Mouse (Mus musculus) lung, embryonic 16.5 days (tissue): Measurements from ENCODE around the gene Pdha1. TPM values are rescaled to one million over a fixed set of nuclear protein-coding genes. Genes with fewer than 3 reads are reported as not detected.

Experiments
- ATAC-seq: fragments of 200-750 bp; cut with Nextera tagmentation; 2 replicates; pipeline ENCODE4 v1.8.0; 2017; ENCODE audit warnings: low read depth, mild to moderate bottlenecking, moderate library complexity
- H3K27ac ChIP-seq: fragments of 300-500 bp; sonication (generic); 2 replicates; pipeline ENCODE4 v1.5.1; 2014; ENCODE audit warnings: mild to moderate bottlenecking, control low read depth, low read length
- H3K27me3 ChIP-seq: fragments of 300-500 bp; sonication (generic); 2 replicates; pipeline ENCODE4 v1.6.1; 2014; ENCODE audit warnings: low read depth, low read length, mixed read lengths; ENCODE audit not compliant: control insufficient read depth, insufficient read depth
- H3K36me3 ChIP-seq: fragments of 300-500 bp; sonication (generic); 2 replicates; pipeline ENCODE4 v1.6.1; 2014; ENCODE audit warnings: low read length; ENCODE audit not compliant: control insufficient read depth, insufficient read depth
- H3K4me1 ChIP-seq: fragments of 300-500 bp; sonication (generic); replicated peaks from 2 replicates; pipeline ENCODE4 v1.6.1; 2014; ENCODE audit warnings: low read length, mixed read lengths; ENCODE audit not compliant: control insufficient read depth, insufficient read depth
- H3K4me2 ChIP-seq: fragments of 300-500 bp; sonication (generic); 2 replicates; pipeline ENCODE4 v1.6.1; 2014; ENCODE audit warnings: low read depth, low read length, control low read depth
- H3K4me3 ChIP-seq: fragments of 300-500 bp; sonication (generic); 2 replicates; pipeline ENCODE4 v1.5.1; 2014; ENCODE audit warnings: mild to moderate bottlenecking, low read length, control low read depth
- H3K9ac ChIP-seq: fragments of 300-500 bp; sonication (generic); 2 replicates; pipeline ENCODE4 v1.6.1; 2014; ENCODE audit warnings: low read length, control low read depth
- H3K9me3 ChIP-seq: fragments of 300-500 bp; sonication (generic); 2 replicates; pipeline ENCODE4 v1.6.1; 2016; ENCODE audit warnings: low read length; ENCODE audit not compliant: control insufficient read depth
- WGBS: fragments of 180-500 bp; shearing (Covaris S2); extraction: QIAGEN DNeasy Blood & Tissue Kit; methylation state at CpG from one replicate; pipeline ENCODE4 v1.1.7; 2014; 5-methylcytosine and 5-hydroxymethylcytosine counted together
- polyA plus RNA-seq: library from polyadenylated mRNA; unstranded; fragments of >200 nt; fragmentation: Nextera tagmentation; extraction: Ambion mirVana; gene quantifications from 2 replicates; pipeline ENCODE4 v1.2.1, GENCODE M21; 2015

The Pdha1 gene
- polyA plus RNA-seq, 1 experiment from 2014 or later = 130 TPM

DNA sequence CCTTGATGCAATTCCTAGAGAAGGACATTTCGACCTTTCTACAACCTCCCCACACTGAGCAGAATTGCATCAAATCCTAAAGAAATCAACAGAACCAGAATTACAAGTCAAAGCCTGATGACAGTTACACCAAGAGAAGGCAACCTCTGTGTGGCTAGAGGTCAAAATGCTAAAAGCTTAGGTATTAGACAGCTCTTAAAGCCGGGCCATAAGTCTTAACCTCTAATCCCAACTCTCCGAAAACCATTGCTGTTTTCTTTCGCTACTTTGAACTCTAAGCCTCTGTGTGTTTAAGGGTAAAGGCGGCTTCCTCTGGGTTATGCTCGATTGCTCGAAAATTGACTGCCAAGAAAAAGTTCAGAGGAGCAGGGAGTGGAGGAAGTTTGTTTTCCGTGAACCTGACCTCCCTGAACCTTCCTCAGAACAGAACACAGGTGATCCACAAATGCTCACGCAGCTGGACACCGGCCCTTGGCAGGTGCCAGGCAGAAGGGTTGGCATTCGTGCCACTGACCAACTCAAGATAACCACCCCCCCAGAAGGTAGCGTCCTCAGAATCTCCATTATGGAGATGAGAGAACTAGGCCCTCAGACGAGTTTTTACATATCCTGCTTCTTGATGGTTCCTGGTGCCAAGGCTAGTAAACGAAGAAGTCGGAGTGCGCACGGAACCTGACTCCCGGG lies 894 bp downstream of the Pdha1 start:
- H3K4me1 ChIP-seq = peaks cover 3% of the 10 kb centered on the region; the same call in 1 of the 2 replicates
- peak overlapping the region; percentile 67 for H3K9ac ChIP-seq
- H3K4me2 ChIP-seq = peak overlapping the region; percentile 61
- H3K9me3 ChIP-seq = no peaks in the 10 kb centered on the region
- H3K27me3 ChIP-seq = no peaks in the 10 kb centered on the region
- ATAC-seq = no peak
- peak overlapping the region; percentile 97 for H3K27ac ChIP-seq
- 29% methylated on average over 18 of the region's 18 CpGs for WGBS
- no peaks in the 10 kb centered on the region for H3K36me3 ChIP-seq
- peak overlapping the region; percentile 68 for H3K4me3 ChIP-seq

DNA sequence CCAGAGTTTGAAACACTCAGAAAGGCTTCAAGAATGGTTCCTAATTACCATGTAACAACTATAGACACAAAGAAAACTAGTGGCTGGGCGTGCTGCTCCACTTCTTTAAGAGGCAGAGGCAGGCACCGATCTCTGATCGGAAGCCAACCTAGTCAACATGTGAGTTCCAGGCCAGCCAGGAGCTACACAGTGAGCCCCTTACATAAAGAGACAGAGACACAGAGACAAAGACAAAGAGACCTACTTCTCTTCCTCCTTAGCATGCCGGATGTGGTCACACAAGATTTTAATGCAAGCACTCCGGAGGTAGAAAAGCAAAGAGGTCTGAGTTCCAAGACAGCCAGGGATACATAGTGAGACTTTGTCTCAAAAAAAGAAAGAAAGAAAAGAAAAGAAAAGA lies 2.1 kb downstream of the Pdha1 start:
- peak overlapping the region; percentile 61 for H3K4me2 ChIP-seq
- H3K4me3 ChIP-seq = peak overlapping the region; percentile 68
- no peak for ATAC-seq
- H3K4me1 ChIP-seq = peaks cover 3% of the 10 kb centered on the region; the same call in 1 of the 2 replicates
- no peaks in the 10 kb centered on the region for H3K36me3 ChIP-seq
- WGBS = 44% methylated on average over 5 of the region's 5 CpGs
- no peaks in the 10 kb centered on the region for H3K27me3 ChIP-seq
- peak overlapping the region; percentile 30; the same call in 1 of the 2 replicates for H3K9ac ChIP-seq
- H3K27ac ChIP-seq = peak overlapping the region; percentile 29; the same call in 1 of the 2 replicates
- H3K9me3 ChIP-seq = no peaks in the 10 kb centered on the region

- WGBS = 31% methylated on average over 6 of the region's 6 CpGs
- no peak overlapping the region for H3K27ac ChIP-seq
- peaks cover 3% of the 10 kb centered on the region; the same call in 1 of the 2 replicates for H3K4me1 ChIP-seq
- H3K36me3 ChIP-seq = no peaks in the 10 kb centered on the region
- H3K4me3 ChIP-seq = peak overlapping the region; percentile 68
- 0 out of 2 replicates have a peak overlapping the region, but pooled peaks have one; percentile 15 for H3K9ac ChIP-seq
- H3K27me3 ChIP-seq = no peaks in the 10 kb centered on the region
- ATAC-seq = no peak
- H3K9me3 ChIP-seq = no peaks in the 10 kb centered on the region
- H3K4me2 ChIP-seq = peak overlapping the region; percentile 61
Observed at GRCm38 (mm10) chrX:160135719-160136118, 2.5 kb downstream of the Pdha1 start.

GRCm38 (mm10) chrX:160134136-160134843 lies 3.9 kb downstream of the Pdha1 start:
- no peak for ATAC-seq
- peaks cover 3% of the 10 kb centered on the region; the same call in 1 of the 2 replicates for H3K4me1 ChIP-seq
- WGBS = 71% methylated on average over 11 of the region's 11 CpGs
- no peaks in the 10 kb centered on the region for H3K27me3 ChIP-seq
- H3K27ac ChIP-seq = no peak overlapping the region
- no peak overlapping the region for H3K4me3 ChIP-seq
- H3K4me2 ChIP-seq = no peak overlapping the region
- no peak overlapping the region for H3K9ac ChIP-seq
- no peaks in the 10 kb centered on the region for H3K36me3 ChIP-seq
- no peaks in the 10 kb centered on the region for H3K9me3 ChIP-seq

- H3K27me3 ChIP-seq = no peaks in the 10 kb centered on the region
- H3K9ac ChIP-seq = no peak overlapping the region
- peaks cover 2% of the 10 kb centered on the region; the same call in 1 of the 2 replicates for H3K9me3 ChIP-seq
- H3K4me1 ChIP-seq = no peaks in the 10 kb centered on the region
- peak; percentile 31; the same call in 1 of the 2 replicates for ATAC-seq
- H3K36me3 ChIP-seq = peaks cover 4% of the 10 kb centered on the region; the same call in 1 of the 2 replicates
- no peak overlapping the region for H3K27ac ChIP-seq
- WGBS = 72% methylated on average over 3 of the region's 3 CpGs
- no peak overlapping the region for H3K4me2 ChIP-seq
- no peak overlapping the region for H3K4me3 ChIP-seq
Observed at GRCm38 (mm10) chrX:160116658-160117057, 21.6 kb downstream of the Pdha1 start.

DNA sequence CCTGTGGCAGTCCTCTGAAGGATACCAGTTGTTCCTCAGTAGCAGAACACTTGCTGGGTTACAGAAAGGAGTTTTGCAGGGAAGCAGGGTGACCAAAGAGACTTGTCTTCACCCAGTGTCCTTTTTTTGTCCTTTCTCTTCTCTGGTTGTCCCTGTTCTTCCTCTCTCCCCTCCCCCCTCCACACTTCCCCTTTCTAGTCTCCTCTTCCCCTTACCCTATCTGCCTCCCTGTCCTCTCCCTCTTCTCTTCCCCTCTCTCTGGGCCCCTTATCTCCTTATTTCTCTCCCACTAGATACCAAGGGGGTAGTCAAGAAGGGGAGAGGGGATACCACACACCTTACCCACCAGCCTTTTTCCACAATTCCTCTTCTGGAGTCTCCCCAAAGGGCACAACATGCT lies 22.1 kb downstream of the Pdha1 start:
- Histone ChIP-seq H3K27ac (no peak overlapping the region), H3K36me3 (peaks cover 4% of the 10 kb centered on the region; the same call in 1 of the 2 replicates)

DNA sequence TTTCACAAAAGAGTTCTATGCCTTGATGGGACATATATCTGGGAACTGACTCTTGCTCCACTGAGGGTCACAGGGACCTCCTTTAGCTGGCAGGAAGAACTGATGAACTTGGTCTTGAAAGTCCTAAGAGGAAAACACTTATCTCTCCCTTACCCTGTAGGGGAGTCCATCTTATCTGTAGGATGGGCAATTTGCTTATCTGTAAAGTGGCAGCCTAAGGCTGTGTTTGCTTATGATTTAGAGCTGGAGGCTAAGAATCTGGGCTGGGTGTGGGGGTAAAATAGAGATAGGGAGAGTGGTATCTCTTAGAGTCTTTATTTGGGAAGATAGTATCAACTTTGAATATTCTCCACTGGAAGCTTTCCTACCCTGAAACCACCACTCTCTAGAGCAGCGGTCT lies 24.4 kb downstream of the Pdha1 start:
- H3K27ac ChIP-seq = no peak overlapping the region
- no peaks in the 10 kb centered on the region for H3K36me3 ChIP-seq
- no peak for ATAC-seq
- H3K27me3 ChIP-seq = no peaks in the 10 kb centered on the region
- H3K9me3 ChIP-seq = peaks cover 2% of the 10 kb centered on the region; the same call in 1 of the 2 replicates
- H3K4me1 ChIP-seq = no peaks in the 10 kb centered on the region
- H3K4me2 ChIP-seq = no peak overlapping the region
- H3K9ac ChIP-seq = no peak overlapping the region
- H3K4me3 ChIP-seq = no peak overlapping the region
- 74% methylated on average over 1 of the region's 1 CpGs for WGBS

More for the DNA sequence above, 22.1 kb downstream of the Pdha1 start:
- ATAC-seq = no peak
- Histone ChIP-seq H3K4me2 (no peak overlapping the region), H3K4me3 (no peak overlapping the region), H3K9me3 (peaks cover 2% of the 10 kb centered on the region; the same call in 1 of the 2 replicates), H3K9ac (no peak overlapping the region), H3K27me3 (no peaks in the 10 kb centered on the region), H3K4me1 (no peaks in the 10 kb centered on the region)

GRCm38 (mm10) chrX:160107817-160108216 lies 30.4 kb downstream of the Pdha1 start:
- ATAC-seq = no peak
- Histone ChIP-seq H3K9me3 (peaks cover 2% of the 10 kb centered on the region; the same call in 1 of the 2 replicates), H3K9ac (no peak overlapping the region), H3K27me3 (no peaks in the 10 kb centered on the region), H3K4me3 (no peak overlapping the region), H3K4me2 (no peak overlapping the region), H3K36me3 (no peaks in the 10 kb centered on the region), H3K4me1 (no peaks in the 10 kb centered on the region), H3K27ac (no peak overlapping the region)
- 62% methylated on average over 4 of the region's 4 CpGs for WGBS

DNA sequence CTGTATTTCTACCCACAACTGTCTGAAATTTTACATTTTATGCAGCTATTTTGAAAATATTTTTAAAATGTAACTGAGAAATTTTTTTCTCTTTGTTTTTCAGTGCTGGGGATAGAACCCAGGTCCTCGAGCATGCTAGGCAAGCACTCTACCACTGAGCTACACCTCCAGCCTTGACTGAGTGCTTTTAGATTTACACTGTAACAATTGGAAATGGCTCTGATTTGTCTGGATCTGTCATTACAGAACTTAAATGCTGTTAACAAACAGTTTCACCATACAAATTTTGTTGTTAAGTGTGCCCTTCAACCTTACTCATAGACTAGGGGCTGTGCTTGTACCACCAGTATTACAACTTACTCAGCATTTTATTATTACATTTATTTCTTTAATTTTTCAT lies 46.2 kb downstream of the Pdha1 start:
- Histone ChIP-seq H3K9ac (no peak overlapping the region), H3K4me2 (no peak overlapping the region), H3K9me3 (no peaks in the 10 kb centered on the region), H3K36me3 (no peaks in the 10 kb centered on the region), H3K27me3 (no peaks in the 10 kb centered on the region), H3K4me3 (no peak overlapping the region), H3K27ac (no peak overlapping the region), H3K4me1 (no peaks in the 10 kb centered on the region)
- 62% methylated on average over 1 of the region's 1 CpGs for WGBS
- no peak for ATAC-seq
